Mouse (Mus musculus) kidney, postnatal 10 days (tissue): ENCODE measurements around the gene Man2b2.

Experiments
- DNase-seq: peaks from one replicate; pipeline ENCODE4 v3.0.0; 2021; ENCODE audit warnings: mixed read lengths

Man2b2 gene

GRCm38 (mm10) chr5:36759848-36760247, 70.6 kb downstream of the Man2b2 start:
- DNase-seq = no peak

GRCm38 (mm10) chr5:36757033-36757432, 73.4 kb downstream of the Man2b2 start:
- no peak for DNase-seq
